Mouse (Mus musculus) embryonic facial prominence, embryonic 11.5 days (tissue): Measurements from ENCODE around the gene Ppp4r3a. TPM values are rescaled to one million over a fixed set of nuclear protein-coding genes. Genes with fewer than 3 reads are reported as not detected.
A peak's percentile ranks its signal among the peaks of the same experiment; 100 is the strongest.

ENCODE experiments used
- ATAC-seq: fragments of 200-750 bp; cut with Nextera tagmentation; replicated peaks from 2 replicates; pipeline ENCODE4 v1.8.0; 2017; ENCODE audit warnings: low read depth; ENCODE audit not compliant: insufficient number of reproducible peaks, low FRiP score, low TSS enrichment
- DNase-seq: peaks from one replicate; pipeline ENCODE4 v3.0.0-alpha.2; 2015; ENCODE audit warnings: low spot score
- H3K27ac ChIP-seq: fragments of 300-500 bp; sonication (generic); replicated peaks from 2 replicates; pipeline ENCODE4 v1.5.1; 2014; ENCODE audit warnings: mild to moderate bottlenecking, low read depth, low read length, control low read depth
- H3K27me3 ChIP-seq: fragments of 300-500 bp; sonication (generic); 2 replicates; pipeline ENCODE4 v1.6.1; 2014; ENCODE audit warnings: mild to moderate bottlenecking, low read length, moderate library complexity, mixed read lengths; ENCODE audit not compliant: control insufficient read depth, insufficient read depth
- H3K36me3 ChIP-seq: fragments of 300-500 bp; sonication (generic); replicated peaks from 2 replicates; pipeline ENCODE4 v1.6.1; 2014; ENCODE audit warnings: low read depth, mild to moderate bottlenecking, low read length, moderate library complexity, mixed read lengths; ENCODE audit not compliant: control insufficient read depth, insufficient read depth
- H3K4me1 ChIP-seq: fragments of 300-500 bp; sonication (generic); 2 replicates; pipeline ENCODE4 v1.6.1; 2014; ENCODE audit warnings: low read length, mixed read lengths; ENCODE audit not compliant: control insufficient read depth, insufficient read depth
- H3K4me2 ChIP-seq: fragments of 300-500 bp; sonication (generic); 2 replicates; pipeline ENCODE4 v1.6.1; 2014; ENCODE audit warnings: low read depth, mild to moderate bottlenecking, control low read depth, low read length, moderate library complexity
- H3K4me3 ChIP-seq: fragments of 300-500 bp; sonication (generic); 2 replicates; pipeline ENCODE4 v1.5.1; 2014; ENCODE audit warnings: low read depth, low read length, control low read depth
- H3K9ac ChIP-seq: fragments of 300-500 bp; sonication (generic); replicated peaks from 2 replicates; pipeline ENCODE4 v1.6.1; 2014; ENCODE audit warnings: mild to moderate bottlenecking, control low read depth, low read length
- H3K9me3 ChIP-seq: fragments of 300-500 bp; sonication (generic); replicated peaks from 2 replicates; pipeline ENCODE4 v1.6.1; 2016; ENCODE audit warnings: mild to moderate bottlenecking, low read length, inconsistent platforms, mixed read lengths; ENCODE audit not compliant: control insufficient read depth
- WGBS: fragments of 180-500 bp; shearing (Covaris S2); extraction: QIAGEN DNeasy Blood & Tissue Kit; methylation state at CpG from one replicate; pipeline ENCODE4 v1.1.7; 2014; 5-methylcytosine and 5-hydroxymethylcytosine counted together
- polyA plus RNA-seq: library from polyadenylated mRNA; unstranded; fragments of >200 nt; fragmentation: Nextera tagmentation; extraction: Ambion mirVana; gene quantifications from 2 replicates; pipeline ENCODE4 v1.2.1, GENCODE M21; 2014

Gene Ppp4r3a
- polyA plus RNA-seq, 1 experiment from 2014 or later: 62.9 TPM

- Histone ChIP-seq H3K9me3 (no peaks in the 10 kb centered on the region), H3K4me2 (no peak overlapping the region), H3K4me1 (peaks cover 17% of the 10 kb centered on the region), H3K4me3 (no peak overlapping the region), H3K27me3 (no peaks in the 10 kb centered on the region), H3K9ac (no peak overlapping the region), H3K36me3 (no peaks in the 10 kb centered on the region), H3K27ac (no peak overlapping the region)
- ATAC-seq (peak; percentile 55), DNase-seq (peak; percentile 81)
- 7% methylated on average over 10 of the region's 10 CpGs for WGBS
Observed at GRCm38 (mm10) chr12:100997830-100998563, 85.5 kb downstream of the Ppp4r3a start.

- 7% methylated on average over 5 of the region's 5 CpGs for WGBS
- H3K36me3 ChIP-seq: no peaks in the 10 kb centered on the region
- no peak for ATAC-seq
- H3K27ac ChIP-seq: no peak overlapping the region
- no peak for DNase-seq
- H3K4me2 ChIP-seq: no peak overlapping the region
- no peaks in the 10 kb centered on the region for H3K27me3 ChIP-seq
- H3K4me3 ChIP-seq: no peak overlapping the region
- no peak overlapping the region for H3K9ac ChIP-seq
- no peaks in the 10 kb centered on the region for H3K9me3 ChIP-seq
- peaks cover 17% of the 10 kb centered on the region for H3K4me1 ChIP-seq
Observed at GRCm38 (mm10) chr12:100996378-100996898, 87.1 kb downstream of the Ppp4r3a start.

DNA sequence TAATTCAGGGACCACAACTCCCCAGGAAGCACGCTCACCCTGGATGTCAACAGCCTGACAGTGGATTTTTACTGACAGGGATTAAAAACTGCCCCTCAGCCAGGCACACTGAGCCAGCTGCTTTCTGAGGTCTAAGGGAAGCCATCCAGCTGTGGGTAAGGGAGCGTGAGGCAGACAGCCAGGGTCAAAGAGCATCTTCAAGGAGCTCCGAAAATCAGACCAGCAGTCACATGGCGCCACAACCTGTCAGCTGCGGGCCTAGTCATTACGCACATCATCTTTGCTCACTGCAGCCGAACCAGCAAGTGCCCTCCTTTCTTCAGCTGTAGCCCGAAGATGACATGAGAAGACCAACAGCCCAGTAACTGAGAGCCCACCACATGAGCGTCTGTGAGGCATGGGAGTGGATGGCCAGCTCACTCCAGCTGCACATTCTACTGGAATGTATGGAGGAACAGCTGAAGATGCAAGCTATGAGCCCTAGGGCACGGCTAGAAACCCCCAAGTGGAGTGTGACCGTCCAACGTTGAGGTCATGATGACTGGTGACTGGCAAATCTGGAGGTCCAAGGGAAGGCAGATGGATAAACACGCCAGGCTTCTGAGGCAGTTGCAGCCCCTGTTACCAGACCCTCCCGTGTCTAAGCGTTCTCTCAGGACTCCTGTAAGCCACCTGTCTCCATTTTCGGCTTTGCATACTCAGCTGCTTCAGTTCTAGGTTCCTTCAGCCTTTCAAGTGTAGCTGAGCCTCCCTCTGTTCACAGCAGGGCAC is 87.7 kb downstream of the Ppp4r3a start:
- Histone ChIP-seq H3K36me3 (no peaks in the 10 kb centered on the region), H3K9me3 (no peaks in the 10 kb centered on the region), H3K4me2 (no peak overlapping the region), H3K9ac (no peak overlapping the region), H3K4me3 (no peak overlapping the region), H3K27ac (no peak overlapping the region), H3K27me3 (no peaks in the 10 kb centered on the region), H3K4me1 (peaks cover 17% of the 10 kb centered on the region)
- DNase-seq (peak; percentile 38), ATAC-seq (no peak)
- 23% methylated on average over 16 of the region's 16 CpGs for WGBS

GRCm38 (mm10) chr12:100994140-100995015 is 89.1 kb downstream of the Ppp4r3a start:
- ATAC-seq (no peak), DNase-seq (no peak)
- Histone ChIP-seq H3K9me3 (no peaks in the 10 kb centered on the region), H3K4me3 (no peak overlapping the region), H3K4me1 (peaks cover 21% of the 10 kb centered on the region), H3K9ac (no peak overlapping the region), H3K27ac (no peak overlapping the region), H3K36me3 (no peaks in the 10 kb centered on the region), H3K27me3 (peaks cover 5% of the 10 kb centered on the region; the same call in 1 of the 2 replicates), H3K4me2 (no peak overlapping the region)
- 82% methylated on average over 3 of the region's 3 CpGs for WGBS

DNA sequence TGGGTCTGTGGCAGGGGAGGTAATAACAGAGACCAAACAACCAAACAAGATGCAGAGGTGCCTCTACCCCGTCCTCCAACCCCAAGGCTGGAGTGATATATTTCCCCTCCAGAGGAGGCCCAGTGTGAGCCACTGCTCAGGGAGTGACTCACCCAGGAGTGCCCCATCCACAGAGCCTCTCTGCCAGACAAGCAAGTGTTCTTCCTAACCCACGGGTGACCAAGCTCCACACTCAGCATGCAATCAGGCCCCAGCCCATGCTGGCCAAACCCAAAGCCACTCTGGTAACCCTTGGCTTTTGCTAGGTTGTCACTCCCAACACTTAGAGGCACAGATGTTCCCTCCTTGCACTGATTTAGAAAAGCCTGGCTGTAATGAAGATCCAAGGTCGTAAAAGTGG is 90.4 kb downstream of the Ppp4r3a start:
- peaks cover 11% of the 10 kb centered on the region for H3K4me1 ChIP-seq
- ATAC-seq (no peak), DNase-seq (no peak)
- no peak overlapping the region for H3K27ac ChIP-seq
- H3K9ac ChIP-seq: no peak overlapping the region
- H3K4me3 ChIP-seq: no peak overlapping the region
- no peaks in the 10 kb centered on the region for H3K36me3 ChIP-seq
- 75% methylated on average over 3 of the region's 3 CpGs for WGBS
- no peaks in the 10 kb centered on the region for H3K9me3 ChIP-seq
- no peak overlapping the region for H3K4me2 ChIP-seq
- H3K27me3 ChIP-seq: peaks cover 9% of the 10 kb centered on the region; the same call in 1 of the 2 replicates

- H3K9ac ChIP-seq: no peak overlapping the region
- DNase-seq (no peak), ATAC-seq (no peak)
- no peak overlapping the region for H3K4me3 ChIP-seq
- 84% methylated on average over 7 of the region's 7 CpGs for WGBS
- H3K4me2 ChIP-seq: no peak overlapping the region
- no peaks in the 10 kb centered on the region for H3K9me3 ChIP-seq
- H3K27me3 ChIP-seq: peaks cover 9% of the 10 kb centered on the region; the same call in 1 of the 2 replicates
- H3K27ac ChIP-seq: no peak overlapping the region
- H3K4me1 ChIP-seq: peaks cover 9% of the 10 kb centered on the region
- H3K36me3 ChIP-seq: no peaks in the 10 kb centered on the region
Observed at GRCm38 (mm10) chr12:100992505-100992904, 91.0 kb downstream of the Ppp4r3a start.

DNA sequence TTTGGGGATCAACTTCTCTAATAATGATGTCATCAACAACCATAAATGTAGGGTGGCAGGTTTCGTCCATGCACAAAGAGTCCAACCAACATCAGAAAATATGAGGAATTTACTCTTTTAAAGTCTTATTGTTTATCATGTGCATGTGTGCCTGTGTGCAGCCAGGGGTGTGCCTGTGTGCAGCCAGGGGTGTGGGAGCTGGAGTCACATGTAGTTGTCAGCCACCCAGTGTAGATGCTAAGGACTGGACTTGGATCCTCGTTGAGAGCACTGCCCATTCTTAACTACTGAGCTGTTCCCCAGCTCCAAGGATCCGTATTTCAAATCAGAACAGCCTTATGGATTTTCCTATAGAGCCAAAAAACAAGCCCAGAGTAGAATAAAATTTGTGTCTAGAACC is 92.4 kb downstream of the Ppp4r3a start:
- no peak overlapping the region for H3K27ac ChIP-seq
- H3K9ac ChIP-seq: no peak overlapping the region
- no peak for ATAC-seq
- peaks cover 9% of the 10 kb centered on the region; the same call in 1 of the 2 replicates for H3K27me3 ChIP-seq
- no peak overlapping the region for H3K4me3 ChIP-seq
- no peak overlapping the region for H3K4me2 ChIP-seq
- no peaks in the 10 kb centered on the region for H3K9me3 ChIP-seq
- 85% methylated on average over 3 of the region's 3 CpGs for WGBS
- peaks cover 9% of the 10 kb centered on the region for H3K4me1 ChIP-seq
- DNase-seq: no peak
- H3K36me3 ChIP-seq: no peaks in the 10 kb centered on the region
